Mouse (Mus musculus) adrenal gland, postnatal 10 days (tissue): ENCODE data around the gene 4930426L09Rik. TPM values are rescaled to one million over a fixed set of nuclear protein-coding genes. Genes with fewer than 3 reads are reported as not detected.

ENCODE experiments used
- DNase-seq: peaks from one replicate; pipeline ENCODE4 v3.0.0; 2021; ENCODE audit warnings: mixed read lengths
- long read RNA-seq, 2 experiments: library from polyadenylated mRNA; stranded (forward); transcript quantifications; one replicate each; pipeline ENCODE4 v2.0.0; 2021
- total RNA-seq, 2 experiments: library from RNA; stranded (reverse); gene quantifications; 2 replicates each; pipeline ENCODE4 v1.2.3; 2021

The 4930426L09Rik gene
- total RNA-seq: under 1 TPM; 0.66 to 0.67 TPM
- long read RNA-seq, experiment 1: 0 reads
- long read RNA-seq, experiment 2, partial matches to known transcripts: 0 of 1 reads
- long read RNA-seq, experiment 2, other reads (novel, unspliced or antisense): 0 of 1 reads

DNA sequence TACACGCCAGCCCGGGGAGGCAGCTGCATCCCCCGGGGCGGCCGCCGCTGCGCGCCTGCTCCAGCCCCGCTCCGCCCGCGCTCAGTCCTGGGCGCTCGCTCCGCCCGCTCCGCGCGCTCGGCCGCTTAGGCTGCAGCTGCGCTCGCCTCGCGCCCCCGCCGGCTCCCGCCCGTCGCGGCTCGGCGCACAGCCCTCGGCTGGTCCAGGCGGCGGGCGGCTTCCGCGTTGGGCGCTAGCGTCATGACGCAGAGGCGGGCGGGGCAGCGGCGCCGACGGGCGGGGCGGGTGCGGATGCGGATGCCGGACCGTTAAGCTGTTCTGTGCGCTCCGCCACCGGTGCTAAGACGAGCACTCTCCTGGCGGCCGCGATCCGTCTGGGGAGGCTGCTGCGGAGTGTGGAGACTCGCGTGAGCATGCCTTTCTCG lies at the start of gene 4930426L09Rik, which contains the start of gene Pip4k2a:
Gene 4930426L09Rik, plus strand, starts transcription at position 290 of the 425 bp plus-strand sequence.
Gene Pip4k2a, minus strand, starts transcription at position 73 of the 425 bp plus-strand sequence.
- DNase-seq: peak; percentile 96

- DNase-seq: no peak
These were observed 49.4 kb upstream of the 4930426L09Rik start for GRCm38 (mm10) chr2:18948741-18949140.

- no peak for DNase-seq
These were observed 47.4 kb upstream of the 4930426L09Rik start for GRCm38 (mm10) chr2:18950758-18951157.

- no peak for DNase-seq
These were observed 46.0 kb upstream of the 4930426L09Rik start for GRCm38 (mm10) chr2:18952102-18952673.

GRCm38 (mm10) chr2:18954422-18954821 lies 43.7 kb upstream of the 4930426L09Rik start:
- no peak for DNase-seq

DNA sequence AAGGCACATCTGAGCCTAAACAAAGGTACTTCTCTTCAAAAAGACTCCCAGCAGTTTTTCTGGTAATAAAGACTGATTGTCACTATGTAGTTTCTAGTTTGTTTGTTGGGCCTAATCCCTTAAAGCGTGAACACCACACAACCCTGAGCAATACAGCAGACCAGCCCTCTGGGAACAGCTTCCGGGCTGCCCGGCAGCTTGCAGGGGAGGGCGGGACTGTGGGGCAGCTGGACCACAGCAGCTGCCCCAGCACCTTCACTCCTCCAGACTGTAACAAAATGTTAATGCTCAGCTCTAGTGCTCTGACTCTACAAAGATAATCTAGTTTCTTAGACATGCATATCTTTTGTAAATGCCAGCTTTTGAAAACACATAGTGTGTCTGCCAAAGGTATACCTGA lies 43.1 kb upstream of the 4930426L09Rik start:
- DNase-seq: no peak

DNA sequence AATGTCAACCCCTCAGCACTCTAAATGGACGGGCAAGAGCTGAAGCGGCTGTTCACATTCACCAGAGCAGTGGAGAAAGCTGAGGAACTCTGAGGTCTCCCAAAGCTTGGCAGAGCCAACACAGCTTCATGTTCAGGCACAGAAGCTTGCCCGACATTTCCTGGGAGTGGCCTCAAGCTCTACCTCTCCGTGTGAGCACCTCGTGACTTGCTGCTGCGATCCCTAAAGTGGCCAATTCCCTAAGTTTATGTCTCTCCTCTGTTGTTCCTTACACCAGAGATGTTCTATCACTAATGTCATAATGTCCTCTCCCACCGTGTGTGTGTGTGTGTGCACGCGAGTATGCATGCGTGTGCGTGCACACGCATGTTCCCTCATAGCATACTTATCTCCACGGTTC lies 42.5 kb upstream of the 4930426L09Rik start:
- DNase-seq: no peak

- DNase-seq: no peak
These were observed 41.7 kb upstream of the 4930426L09Rik start for GRCm38 (mm10) chr2:18956424-18956823.

- no peak for DNase-seq
These were observed 41.2 kb upstream of the 4930426L09Rik start for GRCm38 (mm10) chr2:18956945-18957344.

DNA sequence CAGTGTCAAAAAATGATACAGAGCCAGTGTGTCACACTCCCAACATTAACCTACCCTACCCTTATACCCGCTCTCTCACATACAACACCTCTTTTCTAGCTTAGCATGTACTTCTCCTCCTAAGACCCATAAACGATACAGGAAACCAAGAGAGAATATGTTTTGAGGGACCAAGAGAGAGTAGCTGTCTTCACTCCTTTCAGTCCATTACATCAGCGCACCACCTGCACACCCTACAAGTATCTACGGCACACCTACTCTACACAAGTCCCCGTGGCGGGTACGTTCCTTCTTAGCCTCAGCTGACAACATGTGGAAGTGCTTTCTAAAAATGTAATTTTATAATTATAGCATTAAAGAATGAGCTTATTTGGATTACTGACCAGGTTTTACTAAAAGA lies 40.7 kb upstream of the 4930426L09Rik start:
- no peak for DNase-seq

DNA sequence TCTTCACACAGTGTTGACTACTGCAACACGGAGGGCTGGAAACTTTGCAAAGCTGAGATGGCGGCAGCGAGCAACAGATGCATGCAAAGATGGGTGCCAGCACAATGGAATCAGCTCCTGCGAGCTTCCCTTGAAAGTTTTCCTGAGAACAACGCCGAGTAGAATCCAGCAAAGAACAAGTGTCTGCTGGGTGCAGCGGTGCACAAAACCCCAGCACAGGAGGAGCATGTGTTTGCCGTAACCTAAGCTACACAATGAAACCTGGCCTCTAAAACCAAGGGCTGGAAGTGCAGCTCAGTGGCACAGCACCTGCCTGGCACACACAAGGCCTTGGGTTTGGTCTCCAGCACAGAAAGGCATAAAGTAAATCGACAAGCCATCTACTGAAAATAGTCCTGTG lies 40.1 kb upstream of the 4930426L09Rik start:
- DNase-seq: no peak

DNA sequence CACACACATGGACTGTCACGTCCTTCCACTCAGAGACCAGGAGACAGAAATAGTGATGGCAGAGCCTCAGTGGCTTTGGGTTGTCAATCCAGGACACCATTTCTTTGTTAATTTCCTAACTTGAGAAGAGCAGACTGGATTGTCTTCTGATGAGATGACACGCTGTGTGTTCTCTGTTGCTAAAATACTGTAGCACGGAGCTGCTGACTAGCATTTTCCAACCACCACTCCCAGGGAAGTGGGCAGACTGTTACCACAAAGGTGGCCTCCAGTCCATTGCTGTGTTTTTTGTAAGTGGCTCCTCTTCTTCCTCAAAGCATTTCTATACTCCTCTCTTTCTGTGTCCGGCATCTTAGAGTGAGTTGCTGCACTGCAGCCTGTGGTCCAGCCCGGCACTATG lies 39.6 kb upstream of the 4930426L09Rik start:
- no peak for DNase-seq

DNA sequence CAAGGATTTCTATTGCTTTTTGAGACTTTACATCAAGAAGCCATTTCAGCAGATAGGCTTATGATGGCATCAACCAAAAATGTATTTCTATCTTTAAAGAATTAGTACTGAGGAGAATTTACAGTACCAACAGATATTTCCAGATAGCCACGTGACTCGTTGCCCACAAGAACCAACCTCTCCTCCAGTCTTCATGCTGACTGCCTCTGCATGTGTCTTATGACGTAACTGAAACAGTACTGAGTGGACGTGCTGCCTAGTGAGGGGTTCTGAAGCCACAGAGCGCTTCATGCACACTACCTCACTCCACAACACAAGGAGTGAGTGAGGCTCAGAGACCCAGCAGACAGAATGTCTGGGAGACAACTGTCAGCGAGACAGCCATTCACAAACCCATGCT lies 39.1 kb upstream of the 4930426L09Rik start:
- no peak for DNase-seq

GRCm38 (mm10) chr2:18959558-18959957 lies 38.6 kb upstream of the 4930426L09Rik start:
- DNase-seq: no peak

DNA sequence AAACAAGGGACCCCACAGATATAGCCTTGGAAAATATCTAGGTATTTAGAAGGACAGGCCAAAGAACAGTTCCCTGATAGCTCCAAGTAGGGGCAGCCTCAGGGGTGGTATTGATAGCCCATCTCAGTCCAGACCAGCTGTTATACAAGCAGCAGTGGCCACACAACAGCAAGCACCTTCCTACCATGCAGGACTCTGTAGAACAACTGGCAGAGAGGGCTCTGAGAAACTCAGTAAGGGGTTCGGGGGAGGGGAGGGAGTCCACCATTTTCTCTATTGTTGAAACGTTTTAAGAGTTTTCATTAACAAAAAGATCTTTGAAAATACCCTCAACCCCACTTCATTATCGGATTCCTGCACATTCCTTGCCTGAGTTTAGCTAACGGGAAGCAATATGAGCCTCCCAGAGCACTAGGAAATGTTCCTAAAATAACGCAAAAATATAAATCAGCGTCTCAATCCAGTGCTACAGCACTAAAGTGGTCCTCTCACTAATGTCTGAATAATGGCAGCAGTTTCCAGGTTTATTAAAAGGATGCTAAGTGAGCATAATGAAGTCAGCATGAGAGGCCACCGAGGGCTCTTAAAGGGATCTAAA lies 37.7 kb upstream of the 4930426L09Rik start:
- DNase-seq: no peak

DNA sequence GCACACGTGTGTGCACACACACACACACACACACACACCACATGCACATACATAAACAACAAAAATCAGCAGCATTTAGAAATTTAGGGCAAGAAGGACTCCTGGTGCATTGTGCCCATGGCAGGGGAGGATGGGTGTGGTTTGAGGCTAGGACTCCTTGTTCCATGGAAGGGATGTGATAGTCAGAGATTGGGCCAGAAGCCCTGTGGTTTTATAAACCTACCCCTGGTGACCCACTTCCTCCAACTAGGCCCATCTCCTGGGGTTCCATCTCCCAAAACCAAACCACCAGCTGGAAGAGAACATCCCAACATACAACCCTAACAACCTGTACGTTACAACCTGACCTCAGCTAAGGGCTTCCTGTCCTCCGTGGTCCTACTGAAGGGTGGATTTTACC lies 35.6 kb upstream of the 4930426L09Rik start:
- DNase-seq: no peak

DNA sequence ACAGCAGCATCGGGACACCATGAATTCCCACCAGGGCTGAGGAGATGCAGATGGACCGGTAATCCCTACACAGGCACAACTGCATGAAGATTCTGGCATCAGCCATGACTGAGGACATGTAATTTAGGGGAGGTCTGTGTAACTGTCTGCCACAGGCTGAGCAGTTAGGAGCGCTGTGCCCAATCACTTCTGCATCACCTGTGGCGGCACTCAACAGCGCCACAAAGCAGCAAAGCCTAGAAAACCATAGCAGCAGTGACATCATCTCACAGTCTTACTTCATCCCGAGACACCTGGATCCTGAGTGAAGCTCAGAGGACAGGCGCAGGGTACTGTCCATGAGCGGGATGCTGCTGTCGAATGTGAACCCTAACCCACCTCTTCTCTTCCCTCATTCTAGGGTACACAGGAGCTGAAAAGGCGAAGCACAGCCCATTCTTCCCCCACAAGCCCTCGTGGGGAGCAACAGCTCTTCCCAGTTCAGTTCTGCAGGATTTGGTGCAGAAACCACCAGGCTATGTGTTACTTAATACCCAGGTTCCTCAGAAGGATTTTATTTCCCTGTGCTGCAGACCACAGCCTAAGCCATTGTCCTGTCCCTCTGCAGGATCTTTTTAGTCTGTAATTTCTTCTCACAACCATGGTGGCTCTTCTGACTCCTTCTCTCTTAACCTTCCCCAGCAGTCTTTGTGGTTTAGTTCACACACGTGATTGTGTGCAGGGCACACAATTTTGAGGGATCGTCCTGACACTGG lies 34.7 kb upstream of the 4930426L09Rik start:
- DNase-seq: no peak

GRCm38 (mm10) chr2:18965108-18965507 lies 33.0 kb upstream of the 4930426L09Rik start:
- DNase-seq: no peak

DNA sequence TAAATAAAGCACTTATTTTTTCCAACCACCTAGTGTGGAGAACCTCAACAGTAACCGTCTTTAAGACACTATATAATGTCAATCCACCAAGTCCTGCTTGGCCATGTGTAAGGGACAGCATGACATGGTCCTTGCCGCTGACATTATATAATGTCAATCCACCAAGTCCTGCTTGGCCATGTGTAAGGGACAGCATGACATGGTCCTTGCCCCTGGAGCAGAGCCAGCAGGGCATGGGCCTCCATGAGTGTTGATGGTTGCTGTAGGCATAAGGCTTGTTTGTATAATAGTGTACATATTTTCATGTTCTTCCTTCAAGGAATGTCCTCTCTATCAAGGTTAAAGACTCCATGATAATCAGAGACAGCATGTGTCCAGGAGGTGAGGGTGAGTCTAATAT lies 32.2 kb upstream of the 4930426L09Rik start:
- DNase-seq: no peak

DNA sequence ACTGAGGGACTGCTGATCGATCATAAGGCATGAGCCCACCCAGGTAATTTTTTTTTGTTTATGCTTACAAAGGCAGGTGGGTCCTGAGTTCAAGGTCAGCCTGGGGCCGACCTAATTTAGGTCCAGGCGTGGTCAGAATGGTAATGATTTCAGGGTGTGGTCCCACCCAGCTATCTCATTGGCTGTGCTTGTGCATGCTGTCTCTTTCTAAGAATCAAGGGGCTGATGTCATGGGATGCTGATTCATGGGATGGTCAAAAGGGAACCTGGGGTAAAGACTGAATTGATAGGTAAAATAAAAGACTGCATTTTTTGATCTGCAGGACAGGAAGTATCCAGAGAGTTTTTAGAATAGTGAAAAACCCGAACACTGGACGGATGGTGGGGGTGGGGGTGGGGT lies 31.6 kb upstream of the 4930426L09Rik start:
- DNase-seq: no peak

GRCm38 (mm10) chr2:18967451-18968063 lies 30.6 kb upstream of the 4930426L09Rik start:
- no peak for DNase-seq

DNA sequence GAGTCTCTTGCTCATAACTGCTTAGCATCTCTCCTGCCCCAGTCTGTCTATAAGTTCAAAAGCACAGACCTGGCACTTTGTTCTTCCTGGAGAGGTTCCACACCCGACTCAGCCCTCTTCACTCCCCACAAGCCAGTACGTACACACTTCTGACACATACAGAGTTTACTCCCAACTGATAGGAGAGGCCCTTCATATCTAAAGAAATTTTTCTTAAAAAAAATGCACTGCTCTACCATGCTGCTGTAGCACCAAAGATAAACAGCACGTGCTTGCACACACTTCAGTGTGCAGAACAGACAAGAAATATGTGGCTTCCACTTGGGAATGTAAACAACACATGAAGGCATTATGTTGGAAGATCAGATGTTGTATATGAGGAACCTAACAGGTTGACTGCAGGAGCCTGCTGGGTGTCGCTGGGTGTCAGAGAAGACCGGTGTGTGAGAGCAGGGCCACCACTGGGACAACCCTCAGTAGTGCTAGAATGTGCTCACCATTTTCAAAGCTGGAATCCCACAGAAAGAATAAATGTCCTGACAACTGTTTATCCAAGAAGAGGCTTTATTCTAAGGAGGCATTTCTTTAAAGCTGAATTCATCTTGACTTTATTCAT lies 29.0 kb upstream of the 4930426L09Rik start:
- DNase-seq: no peak
